Mouse (Mus musculus) spleen, postnatal 10 days (tissue): ENCODE measurements around the gene Cwf19l1.

Source experiments
- DNase-seq, 2 experiments: peaks; one replicate each; pipeline ENCODE4 v3.0.0; 2021 to 2022; ENCODE audit warnings: low spot score in 2 of 2

The Cwf19l1 gene

GRCm38 (mm10) chr19:44111706-44112105, 24.0 kb downstream of the Cwf19l1 start:
- DNase-seq = no peak

- no peak for DNase-seq
Measured at GRCm38 (mm10) chr19:44110356-44110755, 25.3 kb downstream of the Cwf19l1 start.

GRCm38 (mm10) chr19:44108996-44109395, 26.7 kb downstream of the Cwf19l1 start:
- no peak for DNase-seq

- DNase-seq = peak; percentile 26 to 34
Measured at GRCm38 (mm10) chr19:44107661-44108521, 27.8 kb downstream of the Cwf19l1 start.

GRCm38 (mm10) chr19:44106831-44107660, 28.6 kb downstream of the Cwf19l1 start, which contains the start of gene Chuk:
Gene Chuk (minus strand): TSS chr19:44107480.
- DNase-seq = peak; percentile 93 to 98

- DNase-seq = no peak
Measured at GRCm38 (mm10) chr19:44104393-44104792, 31.3 kb downstream of the Cwf19l1 start.

GRCm38 (mm10) chr19:44103001-44103400, 32.7 kb downstream of the Cwf19l1 start:
- DNase-seq = no peak

GRCm38 (mm10) chr19:44100840-44101239, 34.8 kb downstream of the Cwf19l1 start:
- no peak for DNase-seq

GRCm38 (mm10) chr19:44086278-44086677, 49.4 kb downstream of the Cwf19l1 start:
- no peak for DNase-seq

- DNase-seq = no peak
Measured at GRCm38 (mm10) chr19:44080920-44081319, 54.8 kb downstream of the Cwf19l1 start.

GRCm38 (mm10) chr19:44080023-44080422, 55.7 kb downstream of the Cwf19l1 start:
- DNase-seq = no peak

- no peak for DNase-seq
Measured at GRCm38 (mm10) chr19:44077024-44077423, 58.7 kb downstream of the Cwf19l1 start.

GRCm38 (mm10) chr19:44076457-44076856, 59.2 kb downstream of the Cwf19l1 start:
- no peak for DNase-seq

- no peak for DNase-seq
Measured at GRCm38 (mm10) chr19:44074986-44075385, 60.7 kb downstream of the Cwf19l1 start.

GRCm38 (mm10) chr19:44071166-44071565, 64.5 kb downstream of the Cwf19l1 start:
- DNase-seq = no peak

- no peak for DNase-seq
Measured at GRCm38 (mm10) chr19:44069914-44070232, 65.8 kb downstream of the Cwf19l1 start.

- peak; percentile 81 to 92 for DNase-seq
Measured at GRCm38 (mm10) chr19:44069121-44069913, 66.4 kb downstream of the Cwf19l1 start, which contains the start of gene Erlin1. Gene Erlin1 (minus strand): TSS chr19:44069785.

- no peak for DNase-seq
Measured at GRCm38 (mm10) chr19:44068232-44068631, 67.4 kb downstream of the Cwf19l1 start.

GRCm38 (mm10) chr19:44067323-44068049, 68.2 kb downstream of the Cwf19l1 start:
- peak in 1 of 2 experiments; percentile 17 for DNase-seq

GRCm38 (mm10) chr19:44064734-44065133, 70.9 kb downstream of the Cwf19l1 start:
- no peak for DNase-seq

GRCm38 (mm10) chr19:44063773-44064172, 71.9 kb downstream of the Cwf19l1 start:
- no peak for DNase-seq
